Comparison of ENCODE assay signal across 30 mouse cellular contexts in the genomic region with DNA sequence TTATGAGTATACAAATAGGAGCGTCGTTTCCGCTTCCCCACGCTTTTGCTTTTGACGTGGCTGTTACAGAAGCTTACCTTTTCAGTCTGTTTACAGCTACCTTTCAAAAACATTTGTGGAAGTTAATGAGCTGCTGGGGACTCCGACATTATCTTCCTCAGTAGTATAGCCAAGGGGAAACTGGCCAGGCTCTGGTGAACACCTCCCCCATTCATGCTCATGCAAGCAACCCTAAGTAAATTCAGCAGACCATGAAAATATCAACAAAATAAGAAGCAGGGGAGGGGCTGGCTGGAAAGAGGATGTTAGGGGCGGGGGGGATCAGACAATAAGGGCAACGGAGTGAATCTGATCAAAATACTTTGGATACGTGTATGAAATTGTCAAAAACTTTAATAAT.
DNase-seq lines count a peak whose midpoint lies in the region; ATAC-seq and TF ChIP-seq lines count a peak whose summit lies in the region.
"Had no signal": no experiment of that assay in that cellular context is flagged by ENCODE, and none has a peak within 500 bp of the region (broad histone marks: within the 10 kb centered on the region; RNA-seq: fewer than 3 reads in every experiment).

No protein-coding gene starts in this region.

- H3K4me1 ChIP-seq in kidney, embryonic 14.5 days (ENCODE audit: control insufficient read depth, insufficient read depth, low read length) = peaks cover 24% of the 10 kb centered on the region
- no peaks in the 10 kb centered on the region for H3K4me1 ChIP-seq in kidney, adult 2 months (ENCODE audit: control insufficient read depth, insufficient read depth, low read length)
- H3K4me1 ChIP-seq in kidney, postnatal 0 days (replicated peaks; ENCODE audit: insufficient read depth, low read length) = peaks cover 10% of the 10 kb centered on the region; the same call in 1 of the 2 replicates
- H3K4me1 ChIP-seq in lung, embryonic 15.5 days = peaks cover 15% of the 10 kb centered on the region
- H3K4me1 ChIP-seq: heart, embryonic 12.5 days; heart, embryonic 15.5 days had no signal

- 37% methylated on average over 9 of the region's 9 CpGs for WGBS in kidney, embryonic 14.5 days
- WGBS in kidney, adult 2 months = 27% methylated on average over 9 of the region's 9 CpGs
- 27% methylated on average over 9 of the region's 9 CpGs for WGBS in kidney, postnatal 0 days
- WGBS in lung, embryonic 15.5 days = 34% methylated on average over 9 of the region's 9 CpGs

- DNase-seq in kidney, adult 2 months = no peak
- peak; percentile 44 for DNase-seq in kidney, postnatal 0 days (ENCODE audit: low spot score)
- DNase-seq in kidney, postnatal 10 days = no peak
- DNase-seq in lung, postnatal 4 days = no peak
- DNase-seq in retina, embryonic 14.5 days (ENCODE audit: low spot score) = peak; percentile 68
- DNase-seq in heart, adult 18-20 months = no peak
- DNase-seq: adrenal gland, postnatal 10 days; adrenal gland, postnatal 36 days; B cell, adult 2 months; cerebellum, adult 11 months; cerebellum, adult 2 months; cerebellum, adult 9-11 months; cerebellum, postnatal 25 days; forebrain, postnatal 0 days; gastrocnemius, adult 2 months; gastrocnemius, postnatal 14 days; heart, adult 11 months; heart, postnatal 10 days; heart, postnatal 36 days had no signal

- H3K9ac ChIP-seq in kidney, embryonic 14.5 days (ENCODE audit: low read depth, low read length) = no peak overlapping the region
- H3K9ac ChIP-seq in kidney, postnatal 0 days (ENCODE audit: low read depth, low read length) = no peak overlapping the region
- H3K9ac ChIP-seq in lung, embryonic 15.5 days = no peak overlapping the region
- H3K9ac ChIP-seq: embryonic facial prominence, embryonic 12.5 days; embryonic facial prominence, embryonic 15.5 days; forebrain, postnatal 0 days; heart, embryonic 12.5 days; heart, embryonic 15.5 days; hindbrain, embryonic 13.5 days had no signal

- H3K4me3 ChIP-seq in kidney, embryonic 14.5 days (ENCODE audit: low read length) = no peak overlapping the region
- no peak overlapping the region for H3K4me3 ChIP-seq in kidney, adult 2 months (ENCODE audit: insufficient read depth, low read depth, low read length)
- peak overlapping the region; percentile 23 for H3K4me3 ChIP-seq in kidney, postnatal 0 days (replicated peaks; ENCODE audit: low read depth, low read length)
- no peak overlapping the region for H3K4me3 ChIP-seq in lung, embryonic 15.5 days
- H3K4me3 ChIP-seq: embryonic facial prominence, embryonic 12.5 days; embryonic facial prominence, embryonic 15.5 days; heart, embryonic 12.5 days; heart, embryonic 15.5 days; hindbrain, embryonic 10.5 days; hindbrain, embryonic 13.5 days had no signal

- no peaks in the 10 kb centered on the region for H3K36me3 ChIP-seq in kidney, embryonic 14.5 days (ENCODE audit: control insufficient read depth, insufficient read depth, low read length)
- H3K36me3 ChIP-seq in kidney, adult 2 months (ENCODE audit: control insufficient read depth, insufficient read depth, low read length) = no peaks in the 10 kb centered on the region
- H3K36me3 ChIP-seq in kidney, postnatal 0 days (ENCODE audit: insufficient read depth, low read length) = no peaks in the 10 kb centered on the region
- H3K36me3 ChIP-seq in lung, embryonic 15.5 days = no peaks in the 10 kb centered on the region
- H3K36me3 ChIP-seq: embryonic facial prominence, embryonic 12.5 days; embryonic facial prominence, embryonic 15.5 days; G1E; heart, embryonic 12.5 days; heart, embryonic 15.5 days; hindbrain, embryonic 10.5 days; hindbrain, embryonic 13.5 days had no signal

- TF ChIP-seq CTCF in kidney, adult 2 months (conservative IDR thresholded peaks at IDR 0.05; ENCODE audit: insufficient read depth, insufficient read length, low read depth, low read length) = no peak
- no peak for TF ChIP-seq CTCF in kidney, postnatal 0 days (IDR thresholded peaks at IDR 0.05; ENCODE audit: low read depth)

- no peak overlapping the region for H3K27ac ChIP-seq in kidney, embryonic 14.5 days (ENCODE audit: low read depth, low read length)
- no peak overlapping the region for H3K27ac ChIP-seq in kidney, adult 2 months (ENCODE audit: insufficient read depth, low read depth, low read length)
- H3K27ac ChIP-seq in kidney, postnatal 0 days = no peak overlapping the region
- H3K27ac ChIP-seq in lung, embryonic 15.5 days = no peak overlapping the region
- H3K27ac ChIP-seq: embryonic facial prominence, embryonic 12.5 days; embryonic facial prominence, embryonic 15.5 days; gastrocnemius, adult 2 months; heart, embryonic 15.5 days; hindbrain, embryonic 10.5 days had no signal

- no peaks in the 10 kb centered on the region for H3K9me3 ChIP-seq in kidney, embryonic 14.5 days (ENCODE audit: control insufficient read depth, low read length)
- no peaks in the 10 kb centered on the region for H3K9me3 ChIP-seq in kidney, postnatal 0 days (replicated peaks; ENCODE audit: low read length)
- H3K9me3 ChIP-seq in lung, embryonic 15.5 days = no peaks in the 10 kb centered on the region
- H3K9me3 ChIP-seq: embryonic facial prominence, embryonic 12.5 days; embryonic facial prominence, embryonic 15.5 days; heart, embryonic 12.5 days; heart, embryonic 15.5 days; hindbrain, embryonic 10.5 days; hindbrain, embryonic 13.5 days had no signal

- no peaks in the 10 kb centered on the region for H3K27me3 ChIP-seq in kidney, embryonic 14.5 days (ENCODE audit: control insufficient read depth, insufficient read depth, low read length)
- no peaks in the 10 kb centered on the region for H3K27me3 ChIP-seq in kidney, adult 2 months (replicated peaks; ENCODE audit: control insufficient read depth, insufficient read depth, low read length)
- no peaks in the 10 kb centered on the region for H3K27me3 ChIP-seq in kidney, postnatal 0 days (ENCODE audit: insufficient read depth, low read length)
- H3K27me3 ChIP-seq in lung, embryonic 15.5 days = no peaks in the 10 kb centered on the region
- H3K27me3 ChIP-seq: CH12.LX; embryonic facial prominence, embryonic 12.5 days; heart, embryonic 15.5 days; hindbrain, embryonic 13.5 days had no signal

- 0 out of 2 replicates have a peak, but pooled peaks have one; percentile 62 for ATAC-seq in kidney, embryonic 14.5 days (ENCODE audit: low FRiP score, low TSS enrichment)
- ATAC-seq in kidney, postnatal 0 days (replicated peaks; ENCODE audit: low FRiP score, low read depth) = no peak; the same call in 1 of the 2 replicates
- ATAC-seq in lung, embryonic 15.5 days (ENCODE audit: borderline replicate concordance, extremely low read depth, low FRiP score, low TSS enrichment) = 0 out of 2 replicates have a peak, but pooled peaks have one; percentile 23
- ATAC-seq: forebrain, embryonic 14.5 days; forebrain, postnatal 0 days had no signal

- peak overlapping the region; percentile 37 for H3K4me2 ChIP-seq in kidney, embryonic 14.5 days (replicated peaks; ENCODE audit: low read depth, low read length)
- H3K4me2 ChIP-seq in kidney, postnatal 0 days (ENCODE audit: low read length) = peak overlapping the region; percentile 60
- peak overlapping the region; percentile 19; the same call in 1 of the 2 replicates for H3K4me2 ChIP-seq in lung, embryonic 15.5 days
- H3K4me2 ChIP-seq: embryonic facial prominence, embryonic 12.5 days; embryonic facial prominence, embryonic 15.5 days; heart, embryonic 12.5 days; heart, embryonic 15.5 days; hindbrain, embryonic 13.5 days had no signal

- TF ChIP-seq POLR2A in kidney, adult 2 months (IDR thresholded peaks at IDR 0.05; ENCODE audit: low read depth, low read length) = no peak

Comparison
In these comparisons a context has a peak if more than half of its experiments do, and no peak if none do; other contexts are left out.
1. DNase-seq: peak in kidney, postnatal 0 days (single experiment) and retina, embryonic 14.5 days (single experiment); none in kidney, adult 2 months (single experiment), kidney, postnatal 10 days (single experiment), lung, postnatal 4 days (0 of 2) and heart, adult 18-20 months (0 of 2).
2. Peak in every context shown above with its lines, with median percentiles within 50 percentile points of each other: H3K4me2 ChIP-seq.